Mouse (Mus musculus) kidney, embryonic 14.5 days (tissue): ENCODE measurements around the gene Rbm42. TPM values are rescaled to one million over a fixed set of nuclear protein-coding genes. Genes with fewer than 3 reads are reported as not detected.

Experiments
- ATAC-seq: fragments of 200-750 bp; cut with Nextera tagmentation; 2 replicates; pipeline ENCODE4 v1.8.0; 2017; ENCODE audit warnings: moderate number of reproducible peaks, mild to moderate bottlenecking, moderate TSS enrichment, moderate library complexity; ENCODE audit not compliant: low FRiP score, low TSS enrichment
- H3K27ac ChIP-seq: fragments of 300-500 bp; sonication (generic); 2 replicates; pipeline ENCODE4 v1.5.1; 2014; ENCODE audit warnings: low read depth, mild to moderate bottlenecking, low read length, moderate library complexity, mixed read lengths
- H3K27me3 ChIP-seq: fragments of 300-500 bp; sonication (generic); 2 replicates; pipeline ENCODE4 v1.6.1; 2014; ENCODE audit warnings: mild to moderate bottlenecking, low read length; ENCODE audit not compliant: control insufficient read depth, insufficient read depth
- H3K36me3 ChIP-seq: fragments of 300-500 bp; sonication (generic); 2 replicates; pipeline ENCODE4 v1.6.1; 2014; ENCODE audit warnings: low read length, mixed read lengths; ENCODE audit not compliant: control insufficient read depth, insufficient read depth
- H3K4me1 ChIP-seq: fragments of 300-500 bp; sonication (generic); 2 replicates; pipeline ENCODE4 v1.6.1; 2014; ENCODE audit warnings: low read length, mixed read lengths; ENCODE audit not compliant: control insufficient read depth, insufficient read depth
- H3K4me2 ChIP-seq: fragments of 300-500 bp; sonication (generic); replicated peaks from 2 replicates; pipeline ENCODE4 v1.6.1; 2014; ENCODE audit warnings: low read depth, mild to moderate bottlenecking, low read length
- H3K4me3 ChIP-seq: fragments of 300-500 bp; sonication (generic); 2 replicates; pipeline ENCODE4 v1.5.1; 2014; ENCODE audit warnings: mild to moderate bottlenecking, low read length
- H3K9ac ChIP-seq: fragments of 300-500 bp; sonication (generic); 2 replicates; pipeline ENCODE4 v1.6.1; 2014; ENCODE audit warnings: low read depth, mild to moderate bottlenecking, low read length, moderate library complexity
- H3K9me3 ChIP-seq: fragments of 300-500 bp; sonication (generic); 2 replicates; pipeline ENCODE4 v1.6.1; 2016; ENCODE audit warnings: low read length; ENCODE audit not compliant: control insufficient read depth
- WGBS: fragments of 180-500 bp; shearing (Covaris S2); extraction: QIAGEN DNeasy Blood & Tissue Kit; methylation state at CpG from one replicate; pipeline ENCODE4 v1.1.7; 2014; 5-methylcytosine and 5-hydroxymethylcytosine counted together
- polyA plus RNA-seq: library from polyadenylated mRNA; unstranded; fragments of >200 nt; fragmentation: Nextera tagmentation; extraction: Ambion mirVana; gene quantifications from 2 replicates; pipeline ENCODE4 v1.2.1, GENCODE M21; 2014

The Rbm42 gene
- polyA plus RNA-seq, 1 experiment from 2014 or later = 111 TPM

DNA sequence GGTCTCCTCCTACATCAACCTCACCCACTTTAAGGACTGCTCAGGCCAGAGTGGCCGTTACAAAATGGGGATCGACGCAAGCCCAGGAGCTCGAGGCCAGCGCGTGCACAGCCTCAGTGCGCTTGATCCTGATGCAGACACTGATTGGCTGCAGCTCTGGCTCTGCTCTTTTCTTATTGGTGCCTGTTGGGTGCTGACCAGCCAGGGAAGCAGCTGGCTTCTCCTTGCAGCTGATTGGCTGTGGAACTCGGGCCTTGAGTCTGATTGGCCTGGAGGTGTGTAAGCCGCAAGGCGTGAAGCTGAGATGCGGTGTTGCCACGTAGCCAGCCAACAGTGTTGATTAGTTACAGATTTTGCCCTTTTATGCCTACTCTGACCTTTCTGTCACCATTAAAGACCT lies 51.3 kb downstream of the Rbm42 start, which contains the start of gene Zbtb32:
Gene Zbtb32 (minus strand): TSS at position 124 of the 400 bp plus-strand sequence.
- no peaks in the 10 kb centered on the region for H3K9me3 ChIP-seq
- H3K27me3 ChIP-seq = no peaks in the 10 kb centered on the region
- no peak within 1 kb of the TSS for H3K4me2 ChIP-seq
- 91% methylated on average over 12 of the region's 12 CpGs for WGBS
- H3K9ac ChIP-seq = no peak within 1 kb of the TSS
- no peak within 1 kb of the TSS for H3K27ac ChIP-seq
- no peak for ATAC-seq
- no peaks in the 10 kb centered on the region for H3K36me3 ChIP-seq
- no peak within 1 kb of the TSS for H3K4me3 ChIP-seq
- 0 out of 2 replicates have a peak, but pooled peaks cover 2% of the 10 kb centered on the region for H3K4me1 ChIP-seq

DNA sequence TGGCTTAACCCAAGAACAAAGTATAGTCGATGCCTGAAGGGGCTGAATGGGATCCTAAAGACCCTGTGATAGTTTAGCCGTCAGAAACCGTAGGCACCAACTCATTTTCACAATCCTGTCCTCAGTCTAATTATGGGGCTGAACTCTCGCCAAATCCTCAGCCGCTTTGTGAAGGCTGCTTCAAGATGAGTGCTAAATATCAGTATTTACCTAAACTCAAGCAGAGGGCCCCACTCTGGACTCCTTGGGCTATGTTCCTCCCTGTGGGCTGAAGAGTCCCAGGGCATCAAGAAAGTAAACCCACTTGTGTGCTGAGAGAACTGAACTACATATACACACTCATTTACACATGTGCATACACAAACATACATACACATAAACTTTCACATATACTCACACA lies 53.3 kb downstream of the Rbm42 start:
- no peak for ATAC-seq
- Histone ChIP-seq H3K4me3 (no peak overlapping the region), H3K27ac (no peak overlapping the region), H3K4me1 (no peaks in the 10 kb centered on the region), H3K9me3 (no peaks in the 10 kb centered on the region), H3K4me2 (no peak overlapping the region), H3K36me3 (no peaks in the 10 kb centered on the region), H3K27me3 (no peaks in the 10 kb centered on the region), H3K9ac (no peak overlapping the region)
- 79% methylated on average over 5 of the region's 5 CpGs for WGBS

DNA sequence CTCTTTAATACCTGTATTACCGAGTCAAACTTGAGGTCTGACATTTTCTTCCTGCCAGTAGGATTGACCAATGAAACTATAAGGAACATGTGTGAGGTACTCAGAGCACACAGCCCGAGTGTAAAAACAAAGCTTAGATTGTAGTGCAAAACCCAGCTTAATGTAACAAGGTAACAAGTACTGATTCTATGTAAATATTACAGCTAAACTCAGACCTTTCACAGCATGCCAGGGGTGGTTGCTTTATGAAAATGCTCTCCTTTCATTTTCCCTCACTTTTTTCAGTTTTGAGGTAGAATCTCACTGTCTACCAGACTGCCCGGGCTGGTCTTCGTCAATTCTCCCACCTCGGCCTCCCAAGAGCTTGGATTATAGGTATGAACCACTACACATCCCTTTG lies 54.0 kb downstream of the Rbm42 start:
- Histone ChIP-seq H3K27ac (no peak overlapping the region), H3K4me3 (no peak overlapping the region), H3K9me3 (no peaks in the 10 kb centered on the region), H3K27me3 (no peaks in the 10 kb centered on the region), H3K4me1 (no peaks in the 10 kb centered on the region), H3K4me2 (no peak overlapping the region), H3K36me3 (no peaks in the 10 kb centered on the region), H3K9ac (no peak overlapping the region)
- no peak for ATAC-seq
- 84% methylated on average over 5 of the region's 5 CpGs for WGBS

DNA sequence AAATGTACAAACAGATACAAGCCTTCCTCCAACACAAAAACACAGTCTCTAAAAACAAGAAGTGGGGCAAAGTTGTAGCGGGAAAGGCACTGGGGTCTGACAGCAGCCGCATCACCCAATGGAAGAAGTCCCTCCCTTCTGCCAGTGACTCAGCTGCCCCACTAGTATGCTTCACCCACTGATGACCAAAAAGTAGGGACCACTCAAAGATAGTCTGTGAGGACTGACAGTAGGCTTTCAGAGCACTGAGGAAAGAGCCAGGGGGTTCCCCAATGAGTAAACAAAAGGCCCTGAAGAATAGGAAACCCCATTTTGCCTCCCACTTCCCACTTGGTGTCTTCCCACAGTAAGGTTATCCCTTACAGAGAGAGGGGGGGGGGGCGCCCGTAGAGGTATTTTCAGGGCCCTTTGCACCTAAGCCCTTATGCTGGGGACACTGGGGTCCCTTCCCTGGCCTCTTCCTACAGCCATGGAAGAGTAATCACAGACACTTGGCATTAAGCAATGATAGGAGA lies 55.5 kb downstream of the Rbm42 start:
- H3K36me3 ChIP-seq = no peaks in the 10 kb centered on the region
- 59% methylated on average over 4 of the region's 4 CpGs for WGBS
- H3K27ac ChIP-seq = no peak overlapping the region
- H3K4me3 ChIP-seq = no peak overlapping the region
- no peak overlapping the region for H3K4me2 ChIP-seq
- ATAC-seq = no peak
- H3K9me3 ChIP-seq = no peaks in the 10 kb centered on the region
- peaks cover 3% of the 10 kb centered on the region; the same call in 1 of the 2 replicates for H3K4me1 ChIP-seq
- no peaks in the 10 kb centered on the region for H3K27me3 ChIP-seq
- H3K9ac ChIP-seq = no peak overlapping the region

DNA sequence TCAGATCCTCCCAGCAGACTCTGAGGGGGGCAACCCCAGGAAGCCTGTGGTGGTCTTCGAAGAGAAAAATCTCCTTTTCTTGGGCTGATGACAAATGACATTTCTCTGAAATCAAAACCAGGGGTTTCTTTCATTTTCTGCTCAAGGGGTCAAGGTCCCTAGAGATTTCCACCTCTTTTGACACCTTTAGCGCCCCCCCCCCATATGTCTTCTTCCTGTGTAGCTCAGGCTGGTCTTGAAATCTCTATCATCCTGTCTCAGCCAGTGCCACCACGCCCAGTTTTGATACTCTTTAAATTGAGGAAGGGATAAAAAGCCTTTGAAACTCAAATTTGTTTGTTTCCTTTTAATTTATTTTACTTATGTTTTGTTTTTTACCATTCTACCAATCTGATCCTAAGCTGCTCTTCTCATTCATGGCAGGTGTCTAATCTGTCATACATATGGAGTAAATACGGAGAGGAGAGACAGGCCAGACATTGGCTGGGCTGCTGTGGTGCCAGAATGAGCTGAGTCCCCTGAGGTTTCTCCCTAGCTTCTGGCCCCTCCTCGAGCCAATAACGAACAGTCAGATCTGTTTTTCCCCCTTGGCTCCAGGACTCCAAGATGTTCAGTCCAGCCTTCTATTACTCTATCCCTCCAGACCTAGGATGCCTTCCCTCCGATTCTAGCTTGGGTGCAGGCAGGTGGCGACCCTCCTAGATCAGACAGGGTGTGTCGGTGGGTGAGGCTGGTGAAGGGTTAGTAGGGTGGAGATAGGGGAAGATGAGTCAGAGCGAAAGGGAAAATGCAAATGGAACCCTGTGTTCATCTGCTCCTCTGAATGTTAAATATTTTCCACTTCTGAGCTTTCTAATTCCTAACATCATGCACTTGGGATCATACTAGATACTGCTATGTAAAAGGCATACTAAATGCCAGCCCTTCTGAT lies 56.3 kb downstream of the Rbm42 start:
- Histone ChIP-seq H3K4me3 (no peak overlapping the region), H3K9me3 (no peaks in the 10 kb centered on the region), H3K36me3 (no peaks in the 10 kb centered on the region), H3K4me1 (peaks cover 3% of the 10 kb centered on the region; the same call in 1 of the 2 replicates), H3K27ac (no peak overlapping the region), H3K4me2 (no peak overlapping the region), H3K9ac (no peak overlapping the region), H3K27me3 (no peaks in the 10 kb centered on the region)
- WGBS = 76% methylated on average over 10 of the region's 10 CpGs
- ATAC-seq = no peak

DNA sequence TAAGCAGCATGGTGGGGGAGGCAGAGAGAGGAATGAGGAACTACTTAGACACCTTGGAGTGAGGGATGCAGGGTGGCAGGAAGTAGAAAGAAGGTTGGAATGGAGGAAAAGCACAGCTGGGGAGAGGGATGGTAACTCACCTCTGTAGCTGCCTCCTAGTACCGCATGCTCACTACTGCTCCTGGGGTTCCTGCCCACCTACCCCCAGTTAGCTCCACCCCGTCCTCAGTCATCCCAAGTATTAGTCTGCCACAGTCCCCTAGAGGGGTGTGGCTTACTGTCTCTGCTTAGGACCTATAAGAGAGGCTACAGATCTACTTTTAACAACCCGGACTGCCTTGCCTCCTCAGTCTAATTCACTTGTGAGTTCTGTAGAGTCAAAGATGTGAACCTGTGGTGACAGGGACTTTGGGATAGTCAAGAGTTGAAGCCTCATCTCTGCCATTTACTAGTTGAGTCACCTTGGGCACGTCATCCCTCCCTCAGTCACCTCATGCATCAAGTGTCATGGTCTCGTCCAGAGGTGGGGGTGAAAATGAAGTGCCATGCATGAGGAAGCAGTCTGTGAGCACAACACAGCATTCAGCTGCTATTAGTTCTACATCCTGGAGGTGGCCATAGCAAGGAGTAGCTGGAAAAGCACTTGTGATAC lies 57.2 kb downstream of the Rbm42 start:
- no peak overlapping the region for H3K4me2 ChIP-seq
- 40% methylated on average over 5 of the region's 5 CpGs for WGBS
- H3K4me1 ChIP-seq = peaks cover 3% of the 10 kb centered on the region; the same call in 1 of the 2 replicates
- H3K27me3 ChIP-seq = no peaks in the 10 kb centered on the region
- H3K9ac ChIP-seq = no peak overlapping the region
- H3K9me3 ChIP-seq = no peaks in the 10 kb centered on the region
- H3K36me3 ChIP-seq = no peaks in the 10 kb centered on the region
- no peak overlapping the region for H3K27ac ChIP-seq
- ATAC-seq = no peak
- H3K4me3 ChIP-seq = no peak overlapping the region

DNA sequence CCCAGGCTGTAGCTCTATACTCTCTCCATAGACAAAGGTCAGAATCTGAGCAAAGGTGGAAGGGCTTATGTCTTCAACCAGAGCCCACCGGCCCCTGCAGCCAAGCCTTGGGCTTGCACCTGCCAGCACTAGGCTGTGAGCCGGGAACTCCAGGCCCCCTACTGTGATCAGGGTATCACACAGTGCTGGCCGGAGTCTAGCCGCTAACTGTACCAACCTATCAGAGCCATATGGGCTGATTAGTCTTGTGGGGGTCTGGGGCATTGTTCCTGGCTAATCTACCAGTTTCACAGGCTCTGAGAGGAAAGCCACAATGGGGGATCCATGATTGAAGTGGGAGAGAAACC lies 58.5 kb downstream of the Rbm42 start:
- ATAC-seq = no peak
- no peak overlapping the region for H3K4me3 ChIP-seq
- no peaks in the 10 kb centered on the region for H3K9me3 ChIP-seq
- H3K36me3 ChIP-seq = peaks cover 4% of the 10 kb centered on the region; the same call in 1 of the 2 replicates
- no peak overlapping the region for H3K4me2 ChIP-seq
- H3K27me3 ChIP-seq = no peaks in the 10 kb centered on the region
- peaks cover 11% of the 10 kb centered on the region for H3K4me1 ChIP-seq
- WGBS = 63% methylated on average over 4 of the region's 4 CpGs
- H3K9ac ChIP-seq = no peak overlapping the region
- no peak overlapping the region for H3K27ac ChIP-seq
